Mouse (Mus musculus): ENCODE measurements around the gene Tepp. TPM values are rescaled to one million over a fixed set of nuclear protein-coding genes. Genes with fewer than 3 reads are reported as not detected.

Gene Tepp
- polyA plus RNA-seq, 1 experiment from 2014 or later: 2.3 TPM

DNA sequence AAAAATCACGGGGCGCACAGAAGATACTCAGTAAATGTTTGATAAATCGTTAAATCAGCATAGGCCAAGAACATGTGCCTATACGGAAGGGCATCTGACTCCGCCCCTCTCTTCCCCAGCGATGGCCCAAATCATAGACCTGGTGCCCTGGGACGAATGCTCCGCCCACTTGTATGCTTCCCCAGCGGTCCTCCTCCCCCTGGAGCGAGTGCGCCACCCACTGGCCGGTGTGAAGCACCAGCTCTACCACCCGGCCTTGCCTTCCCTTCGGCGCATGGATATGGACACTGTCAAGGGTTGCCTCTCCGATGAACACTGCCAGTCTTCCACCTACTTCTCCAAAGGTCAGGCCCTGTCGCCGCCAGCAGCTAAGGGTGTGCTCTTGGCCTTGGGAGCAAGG lies 2.5 kb downstream of the Tepp start:
- no peaks in the 10 kb centered on the region for H3K36me3 ChIP-seq
- H3K27me3 ChIP-seq: no peaks in the 10 kb centered on the region
- no peaks in the 10 kb centered on the region for H3K9me3 ChIP-seq
- ATAC-seq (ENCODE audit: low FRiP score, low read depth): no peak
- no peak overlapping the region for H3K4me2 ChIP-seq
- no peak overlapping the region for H3K9ac ChIP-seq
- no peak overlapping the region for H3K27ac ChIP-seq (replicated peaks)
- peaks cover 7% of the 10 kb centered on the region; the same call in 1 of the 2 replicates for H3K4me1 ChIP-seq (replicated peaks)
- 72% methylated on average over 18 of the region's 18 CpGs for WGBS
- H3K4me3 ChIP-seq: no peak overlapping the region

- Histone ChIP-seq H3K9me3 (no peaks in the 10 kb centered on the region), H3K36me3 (no peaks in the 10 kb centered on the region), H3K27me3 (no peaks in the 10 kb centered on the region), H3K4me1 (replicated peaks) (peaks cover 7% of the 10 kb centered on the region; the same call in 1 of the 2 replicates), H3K4me2 (no peak overlapping the region), H3K4me3 (no peak overlapping the region), H3K27ac (replicated peaks) (no peak overlapping the region), H3K9ac (no peak overlapping the region)
- no peak for ATAC-seq (ENCODE audit: low FRiP score, low read depth)
- 93% methylated on average over 6 of the region's 6 CpGs for WGBS
Measured at GRCm38 (mm10) chr8:95313857-95314256, 3.5 kb downstream of the Tepp start.

- no peaks in the 10 kb centered on the region for H3K27me3 ChIP-seq
- H3K9me3 ChIP-seq: no peaks in the 10 kb centered on the region
- no peak overlapping the region for H3K9ac ChIP-seq
- no peak overlapping the region for H3K27ac ChIP-seq (replicated peaks)
- H3K4me2 ChIP-seq: no peak overlapping the region
- no peak overlapping the region for H3K4me3 ChIP-seq
- H3K4me1 ChIP-seq (replicated peaks): peaks cover 7% of the 10 kb centered on the region; the same call in 1 of the 2 replicates
- H3K36me3 ChIP-seq: no peaks in the 10 kb centered on the region
- no peak for ATAC-seq (ENCODE audit: low FRiP score, low read depth)
- WGBS: 77% methylated on average over 2 of the region's 2 CpGs
Measured at GRCm38 (mm10) chr8:95314707-95315106, 4.3 kb downstream of the Tepp start.

GRCm38 (mm10) chr8:95315350-95315749 lies 5.0 kb downstream of the Tepp start:
- WGBS: 97% methylated on average over 1 of the region's 1 CpGs
- ATAC-seq (ENCODE audit: low FRiP score, low read depth): no peak
- Histone ChIP-seq H3K4me2 (no peak overlapping the region), H3K27ac (replicated peaks) (no peak overlapping the region), H3K27me3 (no peaks in the 10 kb centered on the region), H3K4me1 (replicated peaks) (peaks cover 12% of the 10 kb centered on the region), H3K36me3 (no peaks in the 10 kb centered on the region), H3K9me3 (no peaks in the 10 kb centered on the region), H3K9ac (no peak overlapping the region), H3K4me3 (no peak overlapping the region)

- 2% methylated on average over 41 of the region's 41 CpGs for WGBS
- H3K36me3 ChIP-seq: 0 out of 2 replicates have a peak, but pooled peaks cover 10% of the 10 kb centered on the region
- peak overlapping the region; percentile 32 for H3K9ac ChIP-seq
- H3K4me1 ChIP-seq (replicated peaks): peaks cover 24% of the 10 kb centered on the region
- H3K4me3 ChIP-seq: peak overlapping the region; percentile 40
- H3K9me3 ChIP-seq: no peaks in the 10 kb centered on the region
- peak overlapping the region; percentile 79 for H3K4me2 ChIP-seq
- peak overlapping the region; percentile 48; the same call in 1 of the 2 replicates for H3K27ac ChIP-seq (replicated peaks)
- no peaks in the 10 kb centered on the region for H3K27me3 ChIP-seq
- peak; percentile 74 for ATAC-seq (ENCODE audit: low FRiP score, low read depth)
Measured at GRCm38 (mm10) chr8:95320224-95321139, 10.1 kb downstream of the Tepp start.

DNA sequence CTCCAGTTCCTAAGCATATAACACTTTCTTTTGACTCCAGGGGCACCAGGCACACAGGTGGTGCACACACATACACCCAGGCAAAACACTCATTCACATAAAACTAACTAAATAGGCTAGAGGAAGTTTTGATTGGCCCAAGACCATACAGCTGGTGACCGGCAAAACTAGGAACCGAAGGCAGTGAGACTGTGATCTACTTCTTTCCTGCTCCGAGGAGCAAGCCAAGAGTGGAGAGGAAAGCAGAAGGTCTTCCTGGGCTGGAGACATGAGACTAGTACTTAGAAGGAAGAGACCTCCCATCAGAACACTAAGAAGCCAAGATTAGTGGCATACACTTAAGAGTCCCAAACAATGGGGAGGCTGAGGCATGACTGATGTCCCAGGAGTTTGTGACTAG lies 12.8 kb downstream of the Tepp start:
- WGBS: 95% methylated on average over 3 of the region's 3 CpGs
- H3K9ac ChIP-seq: no peak overlapping the region
- H3K4me3 ChIP-seq: no peak overlapping the region
- no peak for ATAC-seq (ENCODE audit: low FRiP score, low read depth)
- H3K9me3 ChIP-seq: no peaks in the 10 kb centered on the region
- H3K4me1 ChIP-seq (replicated peaks): peaks cover 40% of the 10 kb centered on the region
- H3K27ac ChIP-seq (replicated peaks): no peak overlapping the region
- no peaks in the 10 kb centered on the region for H3K27me3 ChIP-seq
- H3K36me3 ChIP-seq: peaks cover 33% of the 10 kb centered on the region
- H3K4me2 ChIP-seq: no peak overlapping the region

- WGBS: 31% methylated on average over 5 of the region's 5 CpGs
- peaks cover 47% of the 10 kb centered on the region for H3K36me3 ChIP-seq
- H3K4me3 ChIP-seq: no peak overlapping the region
- H3K27ac ChIP-seq (replicated peaks): no peak overlapping the region; the same call in 1 of the 2 replicates
- no peak overlapping the region for H3K9ac ChIP-seq
- no peak for ATAC-seq (ENCODE audit: low FRiP score, low read depth)
- H3K4me1 ChIP-seq (replicated peaks): peaks cover 44% of the 10 kb centered on the region
- no peaks in the 10 kb centered on the region for H3K27me3 ChIP-seq
- H3K9me3 ChIP-seq: no peaks in the 10 kb centered on the region
- H3K4me2 ChIP-seq: no peak overlapping the region
Measured at GRCm38 (mm10) chr8:95324646-95325045, 14.3 kb downstream of the Tepp start.

DNA sequence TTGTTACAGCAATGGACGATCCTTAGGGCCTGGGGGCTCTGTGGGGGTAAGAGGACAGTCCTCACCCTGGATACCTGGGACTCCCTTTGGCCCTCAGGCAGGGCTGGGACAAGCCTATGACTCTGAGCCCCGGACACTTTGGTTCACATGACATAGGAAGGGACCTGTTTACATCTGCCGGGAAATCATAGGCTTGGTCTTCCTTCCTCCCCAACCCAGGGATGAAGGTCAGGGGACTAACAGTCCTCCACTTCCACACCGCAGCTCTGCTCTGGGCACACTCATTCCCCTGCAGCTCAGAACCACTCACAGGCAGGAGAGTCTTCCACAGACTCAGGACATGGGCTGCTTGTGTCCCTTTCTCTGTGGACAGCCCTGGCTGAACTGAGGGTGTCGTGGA lies 16.5 kb downstream of the Tepp start:
- no peak overlapping the region for H3K27ac ChIP-seq (replicated peaks)
- H3K9me3 ChIP-seq: no peaks in the 10 kb centered on the region
- no peak for ATAC-seq (ENCODE audit: low FRiP score, low read depth)
- no peak overlapping the region for H3K9ac ChIP-seq
- H3K27me3 ChIP-seq: no peaks in the 10 kb centered on the region
- H3K36me3 ChIP-seq: peaks cover 47% of the 10 kb centered on the region
- no peak overlapping the region for H3K4me3 ChIP-seq
- H3K4me2 ChIP-seq: no peak overlapping the region
- 85% methylated on average over 5 of the region's 5 CpGs for WGBS
- H3K4me1 ChIP-seq (replicated peaks): peaks cover 42% of the 10 kb centered on the region

DNA sequence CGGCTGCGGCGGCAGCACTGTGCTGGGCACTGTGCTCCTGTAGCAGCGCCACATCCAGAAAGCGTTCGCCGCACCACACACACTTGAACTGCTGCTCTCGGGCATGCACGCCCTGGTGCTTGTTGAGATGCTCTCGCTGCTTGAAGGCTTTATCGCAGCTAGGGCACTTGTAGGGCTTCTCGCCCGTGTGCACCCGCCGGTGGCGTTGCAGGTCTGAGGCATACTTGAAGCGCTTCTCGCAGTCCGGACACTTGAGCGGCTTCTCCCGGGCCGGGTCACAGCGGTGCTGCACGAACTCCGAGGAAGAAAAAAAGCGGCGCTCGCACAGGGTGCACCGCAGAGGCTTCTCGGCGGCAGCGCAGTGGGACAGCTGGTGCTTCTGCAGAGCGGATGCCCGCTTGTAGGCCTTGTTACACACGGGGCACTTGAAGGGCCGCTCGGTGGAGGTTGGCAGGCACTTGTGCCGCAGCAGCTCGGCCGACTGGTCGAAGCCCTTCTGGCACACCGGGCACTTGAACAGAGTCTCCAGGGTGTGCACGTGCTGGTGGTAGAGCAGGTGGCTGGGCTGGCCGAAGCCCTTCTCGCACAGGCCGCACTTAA lies 17.6 kb downstream of the Tepp start:
- Histone ChIP-seq H3K27me3 (no peaks in the 10 kb centered on the region), H3K9me3 (no peaks in the 10 kb centered on the region), H3K4me3 (no peak overlapping the region), H3K9ac (no peak overlapping the region), H3K27ac (replicated peaks) (no peak overlapping the region), H3K4me2 (no peak overlapping the region), H3K4me1 (replicated peaks) (peaks cover 48% of the 10 kb centered on the region), H3K36me3 (peaks cover 47% of the 10 kb centered on the region)
- 84% methylated on average over 46 of the region's 46 CpGs for WGBS
- no peak for ATAC-seq (ENCODE audit: low FRiP score, low read depth)

- peak overlapping the region; percentile 90; the same call in 1 of the 2 replicates for H3K27ac ChIP-seq (replicated peaks)
- WGBS: 91% methylated on average over 1 of the region's 1 CpGs
Measured at GRCm38 (mm10) chr8:95330367-95330766, 20.0 kb downstream of the Tepp start.

GRCm38 (mm10) chr8:95331156-95331719 lies 20.9 kb downstream of the Tepp start:
- H3K27ac ChIP-seq (replicated peaks): peak overlapping the region; percentile 90

More at GRCm38 (mm10) chr8:95330367-95330766, 20.0 kb downstream of the Tepp start:
- H3K36me3 ChIP-seq: peaks cover 47% of the 10 kb centered on the region
- H3K4me1 ChIP-seq (replicated peaks): peaks cover 44% of the 10 kb centered on the region
- H3K4me2 ChIP-seq: peak overlapping the region; percentile 88
- no peak for ATAC-seq (ENCODE audit: low FRiP score, low read depth)
- peak overlapping the region; percentile 99 for H3K4me3 ChIP-seq
- peak overlapping the region; percentile 92 for H3K9ac ChIP-seq
- no peaks in the 10 kb centered on the region for H3K27me3 ChIP-seq
- no peaks in the 10 kb centered on the region for H3K9me3 ChIP-seq

More at GRCm38 (mm10) chr8:95331156-95331719, 20.9 kb downstream of the Tepp start:
- H3K4me2 ChIP-seq: peak overlapping the region; percentile 88
- peak overlapping the region; percentile 92 for H3K9ac ChIP-seq
- peaks cover 43% of the 10 kb centered on the region for H3K36me3 ChIP-seq
- peaks cover 42% of the 10 kb centered on the region for H3K4me1 ChIP-seq (replicated peaks)
- H3K9me3 ChIP-seq: no peaks in the 10 kb centered on the region
- H3K4me3 ChIP-seq: peak overlapping the region; percentile 99
- H3K27me3 ChIP-seq: no peaks in the 10 kb centered on the region
- WGBS: under 1% methylated on average over 38 of the region's 38 CpGs
- ATAC-seq (ENCODE audit: low FRiP score, low read depth): peak; percentile 50
